Mouse (Mus musculus) lung, postnatal 0 days (tissue): ENCODE data around the gene Ccdc144b. TPM values are rescaled to one million over a fixed set of nuclear protein-coding genes. Genes with fewer than 3 reads are reported as not detected.
A peak's percentile ranks its signal among the peaks of the same experiment; 100 is the strongest.

Experiments
- ATAC-seq: fragments of 200-750 bp; cut with Nextera tagmentation; 2 replicates; pipeline ENCODE4 v1.8.0; 2017; ENCODE audit warnings: moderate library complexity
- DNase-seq: peaks from one replicate; pipeline ENCODE4 v3.0.0-alpha.2; 2016; ENCODE audit warnings: low spot score
- H3K27ac ChIP-seq: fragments of 300-500 bp; sonication (generic); 2 replicates; pipeline ENCODE4 v1.5.1; 2014; ENCODE audit warnings: antibody characterized with exemption, mild to moderate bottlenecking, low read length, mixed read lengths
- H3K27me3 ChIP-seq: fragments of 300-500 bp; sonication (generic); replicated peaks from 2 replicates; pipeline ENCODE4 v1.6.1; 2014; ENCODE audit warnings: low read length, mixed read lengths; ENCODE audit not compliant: insufficient read depth
- H3K36me3 ChIP-seq: fragments of 300-500 bp; sonication (generic); 2 replicates; pipeline ENCODE4 v1.6.1; 2014; ENCODE audit warnings: low read length, mixed read lengths; ENCODE audit not compliant: insufficient read depth
- H3K4me1 ChIP-seq: fragments of 300-500 bp; sonication (generic); 2 replicates; pipeline ENCODE4 v1.6.1; 2014; ENCODE audit warnings: antibody characterized with exemption, low read depth, low read length, mixed read lengths; ENCODE audit not compliant: insufficient read depth
- H3K4me2 ChIP-seq: fragments of 300-500 bp; sonication (generic); replicated peaks from 2 replicates; pipeline ENCODE4 v1.6.1; 2014; ENCODE audit warnings: low read depth, mild to moderate bottlenecking, low read length, moderate library complexity, mixed read lengths
- H3K4me3 ChIP-seq: fragments of 300-500 bp; sonication (generic); 2 replicates; pipeline ENCODE4 v1.5.1; 2014; ENCODE audit warnings: low read depth, low read length
- H3K9ac ChIP-seq: fragments of 300-500 bp; sonication (generic); replicated peaks from 2 replicates; pipeline ENCODE4 v1.6.1; 2014; ENCODE audit warnings: low read depth, mild to moderate bottlenecking
- H3K9me3 ChIP-seq: fragments of 300-500 bp; sonication (generic); 2 replicates; pipeline ENCODE4 v1.6.1; 2016; ENCODE audit warnings: low read length, mixed read lengths
- CTCF ChIP-seq: IDR thresholded peaks from 2 replicates; pipeline ENCODE4 v1.5.1; 2016; ENCODE audit warnings: antibody characterized with exemption, mild to moderate bottlenecking
- EP300 ChIP-seq: IDR thresholded peaks from 2 replicates; pipeline ENCODE4 v1.6.1; 2016; ENCODE audit warnings: antibody characterized with exemption, mild to moderate bottlenecking, control low read depth
- WGBS: fragments of 180-500 bp; shearing (Covaris S2); extraction: QIAGEN DNeasy Blood & Tissue Kit; methylation state at CpG from one replicate; pipeline ENCODE4 v1.1.7; 2014; 5-methylcytosine and 5-hydroxymethylcytosine counted together
- polyA plus RNA-seq: library from polyadenylated mRNA; unstranded; fragments of >200 nt; fragmentation: Nextera tagmentation; extraction: Ambion mirVana; gene quantifications from 2 replicates; pipeline ENCODE4 v1.2.1, GENCODE M21; 2015

Gene Ccdc144b
- polyA plus RNA-seq, 1 experiment from 2014 or later: not detected

GRCm38 (mm10) chr3:36079886-36080285 lies 26.5 kb upstream of the Ccdc144b start:
- no peak overlapping the region for H3K27ac ChIP-seq
- H3K27me3 ChIP-seq: no peaks in the 10 kb centered on the region
- H3K36me3 ChIP-seq: peaks cover 55% of the 10 kb centered on the region; the same call in 1 of the 2 replicates
- ATAC-seq: no peak
- no peaks in the 10 kb centered on the region for H3K9me3 ChIP-seq
- TF ChIP-seq CTCF: no peak
- TF ChIP-seq EP300: no peak
- no peak for DNase-seq
- no peak overlapping the region for H3K4me2 ChIP-seq
- WGBS: 93% methylated on average over 5 of the region's 5 CpGs
- no peaks in the 10 kb centered on the region for H3K4me1 ChIP-seq
- H3K4me3 ChIP-seq: no peak overlapping the region
- H3K9ac ChIP-seq: no peak overlapping the region

DNA sequence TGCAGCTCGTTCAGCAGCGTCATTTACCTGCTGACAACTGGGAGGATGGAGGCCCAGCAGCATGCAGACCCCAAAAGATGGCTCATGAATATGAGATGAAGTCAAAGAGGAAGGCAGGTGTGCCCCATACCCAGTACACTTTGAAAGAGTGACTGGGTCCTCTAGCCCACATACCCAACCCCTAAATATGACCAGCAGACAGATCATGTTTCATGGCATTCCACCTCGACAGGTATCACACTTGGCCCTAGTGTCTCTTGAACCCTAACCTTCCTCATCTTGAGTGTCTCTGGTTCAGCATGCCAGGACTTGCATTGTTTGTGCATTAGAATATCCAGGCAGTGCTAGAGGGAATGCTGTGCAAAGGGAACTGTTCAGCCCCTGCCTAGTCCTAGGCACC lies 24.0 kb upstream of the Ccdc144b start:
- WGBS: 87% methylated on average over 3 of the region's 3 CpGs
- Histone ChIP-seq H3K36me3 (peaks cover 48% of the 10 kb centered on the region), H3K27ac (no peak overlapping the region), H3K4me1 (no peaks in the 10 kb centered on the region), H3K4me2 (no peak overlapping the region), H3K9ac (no peak overlapping the region), H3K4me3 (no peak overlapping the region), H3K27me3 (no peaks in the 10 kb centered on the region), H3K9me3 (no peaks in the 10 kb centered on the region)
- ATAC-seq (no peak), DNase-seq (no peak)
- TF ChIP-seq CTCF: no peak
- TF ChIP-seq EP300: no peak

DNA sequence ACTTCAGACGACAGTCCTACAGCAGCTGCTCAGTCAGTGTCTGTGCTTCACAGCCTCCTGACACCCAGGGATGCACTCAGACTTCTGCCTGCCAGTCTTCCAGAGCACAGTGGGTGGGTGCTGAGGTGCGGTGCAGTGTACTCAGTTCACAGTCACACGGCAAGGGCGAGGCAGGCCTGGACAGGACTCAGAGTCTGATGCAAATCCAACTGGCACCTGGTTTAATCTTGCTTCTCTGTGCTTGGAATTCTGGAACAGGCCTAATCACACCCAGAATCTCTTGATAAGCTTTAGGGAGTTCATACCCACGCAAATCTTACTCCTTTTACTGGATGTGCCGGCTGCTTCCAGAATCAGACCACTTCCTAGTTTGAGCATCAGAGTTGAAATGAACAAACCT lies 22.1 kb upstream of the Ccdc144b start:
- no peak for ATAC-seq
- Histone ChIP-seq H3K4me2 (no peak overlapping the region), H3K27ac (no peak overlapping the region), H3K9ac (no peak overlapping the region), H3K27me3 (no peaks in the 10 kb centered on the region), H3K36me3 (peaks cover 37% of the 10 kb centered on the region), H3K9me3 (no peaks in the 10 kb centered on the region), H3K4me1 (no peaks in the 10 kb centered on the region), H3K4me3 (no peak overlapping the region)
- DNase-seq: no peak
- TF ChIP-seq EP300: no peak
- TF ChIP-seq CTCF: no peak
- 95% methylated on average over 6 of the region's 6 CpGs for WGBS

DNA sequence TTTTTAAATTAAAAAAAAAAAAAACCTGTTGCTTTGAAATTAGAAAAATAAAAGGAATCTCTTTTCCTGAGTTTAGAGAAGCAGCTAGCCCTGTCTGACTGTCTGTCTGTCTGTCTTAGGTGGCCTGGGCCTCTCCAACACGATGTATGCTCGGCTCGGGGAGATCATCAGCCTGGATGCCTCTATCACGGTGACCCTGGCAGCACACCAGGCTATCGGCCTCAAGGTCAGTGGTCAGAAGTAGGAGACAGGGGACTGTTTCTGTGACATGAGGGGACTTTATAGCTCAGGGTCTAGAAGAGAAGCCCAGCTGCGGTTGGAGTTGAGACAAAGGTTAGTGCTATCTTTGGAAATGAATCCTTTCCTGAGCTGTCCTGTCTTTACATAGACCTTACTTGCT lies 20.9 kb upstream of the Ccdc144b start:
- Histone ChIP-seq H3K9ac (no peak overlapping the region), H3K27ac (no peak overlapping the region), H3K4me3 (no peak overlapping the region), H3K9me3 (no peaks in the 10 kb centered on the region), H3K4me2 (no peak overlapping the region), H3K27me3 (no peaks in the 10 kb centered on the region), H3K36me3 (peaks cover 37% of the 10 kb centered on the region), H3K4me1 (no peaks in the 10 kb centered on the region)
- 95% methylated on average over 6 of the region's 6 CpGs for WGBS
- no peak for TF ChIP-seq CTCF
- TF ChIP-seq EP300: no peak
- no peak for ATAC-seq
- DNase-seq: no peak

DNA sequence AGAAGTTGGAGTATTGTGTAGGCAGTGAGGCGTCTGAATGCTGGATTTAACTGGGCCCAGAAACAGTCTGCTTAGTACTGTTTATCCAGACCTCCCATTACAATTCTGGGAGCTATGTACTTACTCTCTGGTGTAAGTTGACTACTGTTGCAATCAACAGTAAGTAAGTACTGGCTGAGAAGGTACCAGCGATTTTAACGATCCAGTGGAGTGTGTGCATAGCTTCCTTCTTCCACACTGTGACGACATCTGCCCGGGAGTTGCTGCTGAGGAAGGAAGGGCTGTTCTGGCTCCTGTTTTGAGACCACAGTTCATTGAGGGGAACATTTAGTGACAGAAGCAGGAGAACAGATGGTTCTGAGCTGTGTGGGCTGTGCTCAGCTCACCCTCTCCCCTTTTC lies 17.7 kb upstream of the Ccdc144b start:
- WGBS: 63% methylated on average over 5 of the region's 5 CpGs
- Histone ChIP-seq H3K4me1 (peaks cover 2% of the 10 kb centered on the region; the same call in 1 of the 2 replicates), H3K9me3 (no peaks in the 10 kb centered on the region), H3K4me2 (no peak overlapping the region), H3K27ac (no peak overlapping the region), H3K4me3 (no peak overlapping the region), H3K36me3 (peaks cover 18% of the 10 kb centered on the region), H3K9ac (no peak overlapping the region), H3K27me3 (no peaks in the 10 kb centered on the region)
- ATAC-seq (peak; percentile 76), DNase-seq (peak; percentile 42)
- no peak for TF ChIP-seq CTCF
- TF ChIP-seq EP300: no peak

GRCm38 (mm10) chr3:36070436-36070835 lies 17.1 kb upstream of the Ccdc144b start:
- Histone ChIP-seq H3K27ac (no peak overlapping the region), H3K4me3 (no peak overlapping the region), H3K9me3 (no peaks in the 10 kb centered on the region), H3K4me2 (no peak overlapping the region), H3K36me3 (peaks cover 11% of the 10 kb centered on the region), H3K9ac (no peak overlapping the region), H3K4me1 (peaks cover 2% of the 10 kb centered on the region; the same call in 1 of the 2 replicates), H3K27me3 (no peaks in the 10 kb centered on the region)
- DNase-seq (no peak), ATAC-seq (no peak)
- 93% methylated on average over 4 of the region's 4 CpGs for WGBS
- TF ChIP-seq EP300: no peak
- no peak for TF ChIP-seq CTCF

DNA sequence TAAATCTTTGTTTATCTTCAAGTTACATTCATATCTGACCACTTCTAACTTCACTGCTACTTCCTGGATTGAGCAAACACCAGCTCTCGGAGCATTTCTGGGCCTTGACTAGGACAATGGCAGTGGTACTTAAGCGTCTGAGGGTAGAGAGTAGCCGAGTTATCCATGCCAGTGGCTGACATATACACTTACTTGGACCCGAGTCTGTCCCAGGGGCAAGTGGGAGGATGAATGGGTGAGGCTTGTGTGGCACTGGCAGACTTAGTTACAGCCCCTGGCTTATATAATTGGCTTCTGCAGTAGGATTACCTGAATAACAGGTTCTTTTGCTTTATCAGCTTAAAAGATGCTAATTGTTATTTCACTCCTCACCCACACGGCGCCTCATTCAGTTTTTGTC lies 14.4 kb upstream of the Ccdc144b start:
- 65% methylated on average over 6 of the region's 6 CpGs for WGBS

More for the DNA sequence above, 14.4 kb upstream of the Ccdc144b start:
- H3K27ac ChIP-seq: no peak overlapping the region
- H3K36me3 ChIP-seq: no peaks in the 10 kb centered on the region
- H3K4me3 ChIP-seq: no peak overlapping the region
- peak; percentile 7 for DNase-seq
- no peak for ATAC-seq
- no peak overlapping the region for H3K4me2 ChIP-seq
- peaks cover 2% of the 10 kb centered on the region; the same call in 1 of the 2 replicates for H3K4me1 ChIP-seq
- no peaks in the 10 kb centered on the region for H3K27me3 ChIP-seq
- TF ChIP-seq CTCF (no peak), EP300 (no peak)
- H3K9ac ChIP-seq: no peak overlapping the region
- H3K9me3 ChIP-seq: no peaks in the 10 kb centered on the region
